Mouse (Mus musculus): ENCODE measurements around the gene Negr1.

DNA sequence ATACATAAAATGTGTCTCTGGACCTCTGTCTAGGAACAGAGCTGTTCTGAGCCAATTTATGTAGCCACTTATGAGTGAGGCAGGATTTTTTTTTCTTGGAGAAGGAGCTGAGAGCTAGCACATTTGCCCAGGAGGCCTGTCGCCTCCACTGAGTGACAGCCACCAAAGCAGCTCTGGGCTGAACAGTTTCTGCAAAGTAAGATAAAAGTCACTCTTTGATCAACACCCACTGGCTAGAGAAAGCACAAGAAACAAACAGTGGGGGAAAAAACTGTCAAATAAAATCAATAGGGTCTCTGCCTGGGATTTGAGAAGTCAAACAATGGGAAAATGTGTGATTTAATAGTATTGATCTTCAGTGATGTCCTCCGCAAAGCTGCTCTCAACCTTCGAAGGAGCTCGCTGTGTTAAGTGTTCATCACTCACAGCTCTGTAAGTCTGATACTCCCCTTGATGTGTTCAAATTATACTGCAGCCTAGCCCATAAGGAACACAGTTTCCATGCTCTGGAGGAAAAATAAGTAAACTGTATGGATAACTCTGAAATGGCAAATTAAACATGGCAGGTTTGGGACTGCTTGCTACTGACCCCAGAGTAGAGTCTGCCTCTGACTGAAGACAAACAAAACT, 470.0 kb downstream of the Negr1 start:
- TF ChIP-seq CTCF (IDR thresholded peaks at IDR 0.05; ENCODE audit: extremely low read depth, insufficient read depth, low read length), result no peak
- no peak for TF ChIP-seq POLR2A (IDR thresholded peaks at IDR 0.05; ENCODE audit: extremely low read depth, insufficient read depth, low read length)
